Mouse (Mus musculus): ENCODE results near the gene Nat8l. TPM values are rescaled to one million over a fixed set of nuclear protein-coding genes. Genes with fewer than 3 reads are reported as not detected.

Nat8l gene
- polyA plus RNA-seq, 1 experiment: 2.8 TPM

GRCm38 (mm10) chr5:33997051-33997741, 1.4 kb downstream of the Nat8l start:
- no peaks in the 10 kb centered on the region for H3K36me3 ChIP-seq (ENCODE audit: control insufficient read depth, insufficient read depth, low read length)
- no peak for TF ChIP-seq POLR2A (IDR thresholded peaks at IDR 0.05; ENCODE audit: low read depth, low read length)
- TF ChIP-seq CTCF (IDR thresholded peaks at IDR 0.05; ENCODE audit: extremely low read depth, insufficient read depth, insufficient read length, insufficient replicate concordance): no peak
- H3K27me3 ChIP-seq (ENCODE audit: control insufficient read depth, insufficient read depth, low read length): peaks cover 19% of the 10 kb centered on the region
- peaks cover 12% of the 10 kb centered on the region; the same call in 1 of the 2 replicates for H3K4me1 ChIP-seq (ENCODE audit: control insufficient read depth, insufficient read depth, insufficient read length)
- no peak overlapping the region for H3K27ac ChIP-seq (ENCODE audit: insufficient read depth, low read length)
- peak overlapping the region; percentile 55; the same call in 1 of the 2 replicates for H3K4me3 ChIP-seq (ENCODE audit: extremely low read depth, insufficient read depth, insufficient read length)
- WGBS: 3% methylated on average over 71 of the region's 80 CpGs
- DNase-seq (ENCODE audit: low read depth in 1 of 2, low spot score in 2 of 2): no peak

- no peak overlapping the region for H3K27ac ChIP-seq (ENCODE audit: insufficient read depth, low read length)
- H3K4me3 ChIP-seq (ENCODE audit: extremely low read depth, insufficient read depth, insufficient read length): no peak overlapping the region
- DNase-seq (ENCODE audit: low read depth in 1 of 2, low spot score in 2 of 2): no peak
- H3K4me1 ChIP-seq (ENCODE audit: control insufficient read depth, insufficient read depth, insufficient read length): peaks cover 12% of the 10 kb centered on the region; the same call in 1 of the 2 replicates
- peaks cover 19% of the 10 kb centered on the region for H3K27me3 ChIP-seq (ENCODE audit: control insufficient read depth, insufficient read depth, low read length)
- 74% methylated on average over 20 of the region's 20 CpGs for WGBS
- TF ChIP-seq CTCF (IDR thresholded peaks at IDR 0.05; ENCODE audit: extremely low read depth, insufficient read depth, insufficient read length, insufficient replicate concordance) (no peak), POLR2A (IDR thresholded peaks at IDR 0.05; ENCODE audit: low read depth, low read length) (no peak)
- no peaks in the 10 kb centered on the region for H3K36me3 ChIP-seq (ENCODE audit: control insufficient read depth, insufficient read depth, low read length)
Measured at GRCm38 (mm10) chr5:33997829-33998504, 2.2 kb downstream of the Nat8l start.

- WGBS: 89% methylated on average over 3 of the region's 3 CpGs
- TF ChIP-seq CTCF (IDR thresholded peaks at IDR 0.05; ENCODE audit: extremely low read depth, insufficient read depth, insufficient read length, insufficient replicate concordance) (no peak), POLR2A (IDR thresholded peaks at IDR 0.05; ENCODE audit: low read depth, low read length) (no peak)
Measured at GRCm38 (mm10) chr5:33998505-33998877, 2.7 kb downstream of the Nat8l start.

GRCm38 (mm10) chr5:33999466-34000090, 3.8 kb downstream of the Nat8l start:
- 80% methylated on average over 6 of the region's 6 CpGs for WGBS
- Histone ChIP-seq H3K4me1 (ENCODE audit: control insufficient read depth, insufficient read depth, insufficient read length) (peaks cover 12% of the 10 kb centered on the region; the same call in 1 of the 2 replicates), H3K36me3 (ENCODE audit: control insufficient read depth, insufficient read depth, low read length) (no peaks in the 10 kb centered on the region), H3K27me3 (ENCODE audit: control insufficient read depth, insufficient read depth, low read length) (peaks cover 19% of the 10 kb centered on the region), H3K4me3 (ENCODE audit: extremely low read depth, insufficient read depth, insufficient read length) (no peak overlapping the region), H3K27ac (ENCODE audit: insufficient read depth, low read length) (no peak overlapping the region)
- TF ChIP-seq POLR2A (IDR thresholded peaks at IDR 0.05; ENCODE audit: low read depth, low read length) (no peak), CTCF (IDR thresholded peaks at IDR 0.05; ENCODE audit: extremely low read depth, insufficient read depth, insufficient read length, insufficient replicate concordance) (no peak)
- no peak for DNase-seq (ENCODE audit: low read depth in 1 of 2, low spot score in 2 of 2)

More at GRCm38 (mm10) chr5:33998505-33998877, 2.7 kb downstream of the Nat8l start:
- Histone ChIP-seq H3K27ac (ENCODE audit: insufficient read depth, low read length) (no peak overlapping the region), H3K4me1 (ENCODE audit: control insufficient read depth, insufficient read depth, insufficient read length) (peaks cover 12% of the 10 kb centered on the region; the same call in 1 of the 2 replicates), H3K36me3 (ENCODE audit: control insufficient read depth, insufficient read depth, low read length) (no peaks in the 10 kb centered on the region), H3K27me3 (ENCODE audit: control insufficient read depth, insufficient read depth, low read length) (peaks cover 19% of the 10 kb centered on the region), H3K4me3 (ENCODE audit: extremely low read depth, insufficient read depth, insufficient read length) (no peak overlapping the region)
- DNase-seq (ENCODE audit: low read depth in 1 of 2, low spot score in 2 of 2): no peak

GRCm38 (mm10) chr5:34000809-34001208, 5.0 kb downstream of the Nat8l start:
- WGBS: 95% methylated on average over 25 of the region's 25 CpGs
- Histone ChIP-seq H3K4me3 (ENCODE audit: extremely low read depth, insufficient read depth, insufficient read length) (no peak overlapping the region), H3K27me3 (ENCODE audit: control insufficient read depth, insufficient read depth, low read length) (peaks cover 15% of the 10 kb centered on the region), H3K27ac (ENCODE audit: insufficient read depth, low read length) (no peak overlapping the region), H3K4me1 (ENCODE audit: control insufficient read depth, insufficient read depth, insufficient read length) (peaks cover 10% of the 10 kb centered on the region; the same call in 1 of the 2 replicates), H3K36me3 (ENCODE audit: control insufficient read depth, insufficient read depth, low read length) (no peaks in the 10 kb centered on the region)
- DNase-seq (ENCODE audit: low read depth in 1 of 2, low spot score in 2 of 2): no peak
- TF ChIP-seq CTCF (IDR thresholded peaks at IDR 0.05; ENCODE audit: extremely low read depth, insufficient read depth, insufficient read length, insufficient replicate concordance) (no peak), POLR2A (IDR thresholded peaks at IDR 0.05; ENCODE audit: low read depth, low read length) (no peak)

- H3K27me3 ChIP-seq (ENCODE audit: control insufficient read depth, insufficient read depth, low read length): peaks cover 9% of the 10 kb centered on the region
- WGBS: 90% methylated on average over 1 of the region's 1 CpGs
- DNase-seq (ENCODE audit: low read depth in 1 of 2, low spot score in 2 of 2): no peak
Measured at GRCm38 (mm10) chr5:34001401-34001800, 5.6 kb downstream of the Nat8l start.

More at GRCm38 (mm10) chr5:34001401-34001800, 5.6 kb downstream of the Nat8l start:
- Histone ChIP-seq H3K36me3 (ENCODE audit: control insufficient read depth, insufficient read depth, low read length) (no peaks in the 10 kb centered on the region), H3K4me3 (ENCODE audit: extremely low read depth, insufficient read depth, insufficient read length) (no peak overlapping the region), H3K27ac (ENCODE audit: insufficient read depth, low read length) (no peak overlapping the region), H3K4me1 (ENCODE audit: control insufficient read depth, insufficient read depth, insufficient read length) (peaks cover 7% of the 10 kb centered on the region; the same call in 1 of the 2 replicates)
- no peak for TF ChIP-seq POLR2A (IDR thresholded peaks at IDR 0.05; ENCODE audit: low read depth, low read length)
- no peak for TF ChIP-seq CTCF (IDR thresholded peaks at IDR 0.05; ENCODE audit: extremely low read depth, insufficient read depth, insufficient read length, insufficient replicate concordance)

Data from spleen, adult 2 months (tissue).